Mouse (Mus musculus) kidney, adult 9 months (tissue): Measurements from ENCODE around the gene Abcb4.
"Not testable (repeated sequence)": the region's sequence is repeated elsewhere in the genome, so short reads cannot be mapped to it uniquely, and the experiment has no call there.

Source experiments
- DNase-seq: peaks from one replicate; pipeline ENCODE4 v3.0.0; 2022

Abcb4 gene

GRCm38 (mm10) chr5:8893300-8894103, at the start of gene Abcb4:
Gene Abcb4, plus strand, starts transcription at chr5:8893717.
- DNase-seq, result peak; percentile 27

- not testable (repeated sequence) for DNase-seq
These were observed 44.6 kb upstream of the Abcb4 start for GRCm38 (mm10) chr5:8848607-8849575.

- no peak for DNase-seq
These were observed 42.7 kb upstream of the Abcb4 start for GRCm38 (mm10) chr5:8850851-8851250.

- DNase-seq, result no peak
These were observed 36.3 kb upstream of the Abcb4 start for GRCm38 (mm10) chr5:8857201-8857600.

GRCm38 (mm10) chr5:8861811-8862210, 31.7 kb upstream of the Abcb4 start:
- DNase-seq, result no peak

- DNase-seq, result no peak
These were observed 29.8 kb upstream of the Abcb4 start for GRCm38 (mm10) chr5:8863580-8864337.

- not testable (repeated sequence) for DNase-seq
These were observed 27.9 kb upstream of the Abcb4 start for GRCm38 (mm10) chr5:8865630-8866029.

GRCm38 (mm10) chr5:8866366-8866765, 27.2 kb upstream of the Abcb4 start:
- DNase-seq, result no peak

GRCm38 (mm10) chr5:8868019-8868418, 25.5 kb upstream of the Abcb4 start:
- peak; percentile 13 for DNase-seq

GRCm38 (mm10) chr5:8872979-8873915, 20.3 kb upstream of the Abcb4 start:
- DNase-seq, result no peak

GRCm38 (mm10) chr5:8877086-8877485, 16.4 kb upstream of the Abcb4 start:
- DNase-seq, result no peak

- DNase-seq, result no peak
These were observed 15.7 kb upstream of the Abcb4 start for GRCm38 (mm10) chr5:8877800-8878199.

- no peak for DNase-seq
These were observed 7.7 kb upstream of the Abcb4 start for GRCm38 (mm10) chr5:8885837-8886236.

- DNase-seq, result no peak
These were observed 548 bp downstream of the Abcb4 start for GRCm38 (mm10) chr5:8894104-8894425.

GRCm38 (mm10) chr5:8894641-8895490, 1.3 kb downstream of the Abcb4 start:
- DNase-seq, result no peak

GRCm38 (mm10) chr5:8896198-8896597, 2.7 kb downstream of the Abcb4 start:
- no peak for DNase-seq

GRCm38 (mm10) chr5:8898246-8898645, 4.7 kb downstream of the Abcb4 start:
- no peak for DNase-seq

- DNase-seq, result no peak
These were observed 7.5 kb downstream of the Abcb4 start for GRCm38 (mm10) chr5:8901001-8901400.

- no peak for DNase-seq
These were observed 8.8 kb downstream of the Abcb4 start for GRCm38 (mm10) chr5:8902141-8902817.

GRCm38 (mm10) chr5:8904539-8904938, 11.0 kb downstream of the Abcb4 start:
- no peak for DNase-seq
